ENCODE assay signal across 8 mouse cellular contexts in genomic region chr4:138972827-138973718, GRCm38 (mm10). TPM values are rescaled to one million over a fixed set of nuclear protein-coding genes. Genes with fewer than 3 reads are reported as not detected.
DNase-seq lines count a peak whose midpoint lies in the region; ATAC-seq and TF ChIP-seq lines count a peak whose summit lies in the region.

Gene Tmco4 (plus strand): TSS chr4:138972888.

- DNase-seq in CD4-positive, CD25-positive, alpha-beta regulatory T cell, adult 2 months (ENCODE audit: low read depth, low spot score), result peak; percentile 91
- DNase-seq in adrenal gland, postnatal 36 days, result peak; percentile 83 to 89
- peak; percentile 65 for DNase-seq in liver, embryonic 13.5 days

- H3K36me3 ChIP-seq in erythroblast, embryonic 14.5 days (ENCODE audit: control insufficient read depth), result no peaks in the 10 kb centered on the region
- H3K36me3 ChIP-seq in heart, embryonic 13.5 days, result no peaks in the 10 kb centered on the region
- no peaks in the 10 kb centered on the region for H3K36me3 ChIP-seq in kidney, embryonic 16.5 days (ENCODE audit: insufficient read depth, low read length)
- H3K36me3 ChIP-seq in liver, embryonic 13.5 days, result no peaks in the 10 kb centered on the region
- no peaks in the 10 kb centered on the region for H3K36me3 ChIP-seq in myocyte (ENCODE audit: control insufficient read depth, insufficient read depth)
- no peaks in the 10 kb centered on the region for H3K36me3 ChIP-seq in stomach, embryonic 15.5 days

- ATAC-seq in heart, embryonic 13.5 days (ENCODE audit: extremely low read depth, insufficient number of reproducible peaks, low FRiP score, low TSS enrichment), result 0 out of 2 replicates have a peak, but pooled peaks have one; percentile 53
- ATAC-seq in kidney, embryonic 16.5 days (ENCODE audit: low FRiP score, low TSS enrichment), result peak; percentile 82
- peak; percentile 82 for ATAC-seq in liver, embryonic 13.5 days (ENCODE audit: low read depth)
- ATAC-seq in stomach, embryonic 15.5 days (ENCODE audit: insufficient read depth, low FRiP score, low read depth), result peak; percentile 61

- no peaks in the 10 kb centered on the region for H3K79me2 ChIP-seq in myocyte (ENCODE audit: control insufficient read depth, insufficient read depth)

- WGBS in heart, embryonic 13.5 days, result 1% methylated on average over 60 of the region's 60 CpGs
- WGBS in kidney, embryonic 16.5 days, result under 1% methylated on average over 59 of the region's 60 CpGs
- WGBS in liver, embryonic 13.5 days (ENCODE audit: insufficient replicate concordance), result under 1% methylated on average over 60 of the region's 60 CpGs
- under 1% methylated on average over 60 of the region's 60 CpGs for WGBS in stomach, embryonic 15.5 days

- no peaks in the 10 kb centered on the region for H3K27me3 ChIP-seq in erythroblast, embryonic 14.5 days (ENCODE audit: control insufficient read depth)
- H3K27me3 ChIP-seq in heart, embryonic 13.5 days (replicated peaks), result no peaks in the 10 kb centered on the region
- no peaks in the 10 kb centered on the region for H3K27me3 ChIP-seq in kidney, embryonic 16.5 days (ENCODE audit: insufficient read depth, low read length)
- no peaks in the 10 kb centered on the region for H3K27me3 ChIP-seq in liver, embryonic 13.5 days
- no peaks in the 10 kb centered on the region for H3K27me3 ChIP-seq in myocyte (ENCODE audit: control insufficient read depth, insufficient read depth, insufficient read length)
- H3K27me3 ChIP-seq in stomach, embryonic 15.5 days (replicated peaks), result no peaks in the 10 kb centered on the region

- H3ac ChIP-seq in myocyte (ENCODE audit: control insufficient read depth, insufficient read length), result peak within 1 kb of the TSS; percentile 61

- H3K9ac ChIP-seq in heart, embryonic 13.5 days, result peak within 1 kb of the TSS; percentile 96
- peak within 1 kb of the TSS; percentile 86 for H3K9ac ChIP-seq in kidney, embryonic 16.5 days (replicated peaks; ENCODE audit: low read length)
- H3K9ac ChIP-seq in liver, embryonic 13.5 days, result peak within 1 kb of the TSS; percentile 86
- H3K9ac ChIP-seq in stomach, embryonic 15.5 days, result peak within 1 kb of the TSS; percentile 87

- H3K27ac ChIP-seq in heart, embryonic 13.5 days (replicated peaks), result peak within 1 kb of the TSS; percentile 94
- H3K27ac ChIP-seq in kidney, embryonic 16.5 days (ENCODE audit: low read length), result peak within 1 kb of the TSS; percentile 89
- H3K27ac ChIP-seq in liver, embryonic 13.5 days, result peak within 1 kb of the TSS; percentile 87
- peak within 1 kb of the TSS; percentile 89 for H3K27ac ChIP-seq in stomach, embryonic 15.5 days

- TF ChIP-seq POLR2A in myocyte (IDR thresholded peaks at IDR 0.05; ENCODE audit: insufficient read length, low read depth), result peak; percentile 84

- H3K4me1 ChIP-seq in erythroblast, embryonic 14.5 days (ENCODE audit: control insufficient read depth), result peaks cover 26% of the 10 kb centered on the region
- peaks cover 35% of the 10 kb centered on the region for H3K4me1 ChIP-seq in heart, embryonic 13.5 days
- peaks cover 22% of the 10 kb centered on the region for H3K4me1 ChIP-seq in kidney, embryonic 16.5 days (ENCODE audit: insufficient read depth, low read length)
- peaks cover 35% of the 10 kb centered on the region for H3K4me1 ChIP-seq in liver, embryonic 13.5 days (replicated peaks)
- H3K4me1 ChIP-seq in stomach, embryonic 15.5 days, result peaks cover 22% of the 10 kb centered on the region

- no peaks in the 10 kb centered on the region for H3K9me3 ChIP-seq in erythroblast, embryonic 14.5 days (ENCODE audit: control insufficient read depth, low read length)
- H3K9me3 ChIP-seq in heart, embryonic 13.5 days, result no peaks in the 10 kb centered on the region
- H3K9me3 ChIP-seq in kidney, embryonic 16.5 days (ENCODE audit: low read length), result no peaks in the 10 kb centered on the region
- no peaks in the 10 kb centered on the region for H3K9me3 ChIP-seq in liver, embryonic 13.5 days (replicated peaks)
- no peaks in the 10 kb centered on the region for H3K9me3 ChIP-seq in stomach, embryonic 15.5 days

- peak within 1 kb of the TSS; percentile 75 for H3K4me3 ChIP-seq in erythroblast, embryonic 14.5 days (replicated peaks)
- peak within 1 kb of the TSS; percentile 77 for H3K4me3 ChIP-seq in heart, embryonic 13.5 days
- H3K4me3 ChIP-seq in kidney, embryonic 16.5 days (ENCODE audit: low read length), result peak within 1 kb of the TSS; percentile 66
- H3K4me3 ChIP-seq in liver, embryonic 13.5 days (replicated peaks), result peak within 1 kb of the TSS; percentile 81
- peak within 1 kb of the TSS; percentile 43 for H3K4me3 ChIP-seq in myocyte
- peak within 1 kb of the TSS; percentile 52 for H3K4me3 ChIP-seq in stomach, embryonic 15.5 days (replicated peaks)

- H3K4me2 ChIP-seq in heart, embryonic 13.5 days, result peak within 1 kb of the TSS; percentile 89
- peak within 1 kb of the TSS; percentile 95 for H3K4me2 ChIP-seq in kidney, embryonic 16.5 days (replicated peaks; ENCODE audit: low read depth, low read length)
- H3K4me2 ChIP-seq in liver, embryonic 13.5 days, result peak within 1 kb of the TSS; percentile 98
- peak within 1 kb of the TSS; percentile 97 for H3K4me2 ChIP-seq in myocyte (ENCODE audit: low read depth)
- H3K4me2 ChIP-seq in stomach, embryonic 15.5 days, result peak within 1 kb of the TSS; percentile 92

TF ChIP-seq in myocyte, 11 proteins besides CTCF, POLR2A, EP300 and RAD21:
- TF ChIP-seq POLR2AphosphoS2 (IDR thresholded peaks at IDR 0.05; ENCODE audit: insufficient read length, low read depth), result peak; percentile 73
- no peak for TF ChIP-seq TCF3 (IDR thresholded peaks at IDR 0.05; ENCODE audit: insufficient read length, low read depth)
TF ChIP-seq in myocyte: peak in this region for 1.

RNA-seq across cellular contexts. Expression of gene Tmco4, which starts in this region (rescaled TPM):
- total RNA-seq in adrenal gland, postnatal 36 days (2021), result 10 to 100 TPM; 11.3 to 18.1 TPM
- polyA plus RNA-seq in erythroblast, embryonic 14.5 days (2012), result 0.08 and 0.13 TPM in 2 replicates
- polyA plus RNA-seq in heart, embryonic 13.5 days (2015; fragmentation: Nextera tagmentation; extraction: Ambion mirVana), result 4.8 and 5.6 TPM in 2 replicates
- 8.8 and 8.9 TPM in 2 replicates for polyA plus RNA-seq in kidney, embryonic 16.5 days (2015; fragmentation: Nextera tagmentation; extraction: Ambion mirVana)
- polyA plus RNA-seq in liver, embryonic 13.5 days (2015; fragmentation: Nextera tagmentation; extraction: Ambion mirVana), result 1.5 and 1.9 TPM in 2 replicates
- 3.8 TPM for polyA plus RNA-seq in myocyte (2012; fragmentation: generic; extraction: Trizol)
- 9.2 and 9.4 TPM in 2 replicates for polyA plus RNA-seq in stomach, embryonic 15.5 days (2015; fragmentation: Nextera tagmentation; extraction: Ambion mirVana)

Comparison
In these comparisons a context has a peak if more than half of its experiments do, and no peak if none do; other contexts are left out.
1. Peak in every context shown above with its lines: DNase-seq, ATAC-seq, H3K4me3 ChIP-seq and H3K27ac ChIP-seq.